Mouse (Mus musculus) erythroblast, embryonic 14.5 days (primary cell): ENCODE measurements around the gene Ppp1r26.

Source experiments
- GATA1 ChIP-seq: IDR thresholded peaks from 2 replicates; pipeline ENCODE4 v1.6.1; 2012; ENCODE audit warnings: low read length, inconsistent platforms, mixed read lengths
- TAL1 ChIP-seq: IDR thresholded peaks from 3 replicates; pipeline ENCODE4 v1.6.1; 2012; ENCODE audit warnings: low read length, inconsistent platforms, mixed read lengths

- no peak for TF ChIP-seq TAL1
- no peak for TF ChIP-seq GATA1
Observed at GRCm38 (mm10) chr2:28468486-28469225, 22.1 kb downstream of the Ppp1r26 start.
